Mouse (Mus musculus) midbrain, embryonic 14.5 days (tissue): ENCODE results near the gene Rin2. TPM values are rescaled to one million over a fixed set of nuclear protein-coding genes. Genes with fewer than 3 reads are reported as not detected.
A peak's percentile ranks its signal among the peaks of the same experiment; 100 is the strongest.

Experiments
- ATAC-seq: fragments of 200-750 bp; cut with Nextera tagmentation; 2 replicates; pipeline ENCODE4 v1.8.0; 2017; ENCODE audit warnings: moderate number of reproducible peaks, moderate library complexity; ENCODE audit not compliant: low FRiP score, low TSS enrichment
- DNase-seq: peaks from one replicate; pipeline ENCODE4 v3.0.0-alpha.2; 2015
- H3K27ac ChIP-seq: fragments of 300-500 bp; sonication (generic); replicated peaks from 2 replicates; pipeline ENCODE4 v1.5.1; 2014; ENCODE audit warnings: mild to moderate bottlenecking, low read depth, low read length, moderate library complexity
- H3K27me3 ChIP-seq: fragments of 300-500 bp; sonication (generic); 2 replicates; pipeline ENCODE4 v1.6.1; 2014; ENCODE audit warnings: low read length, control low read depth, mixed read lengths; ENCODE audit not compliant: control insufficient read depth, insufficient read depth
- H3K36me3 ChIP-seq: fragments of 300-500 bp; sonication (generic); 2 replicates; pipeline ENCODE4 v1.6.1; 2014; ENCODE audit warnings: low read length, control low read depth; ENCODE audit not compliant: control insufficient read depth, insufficient read depth
- H3K4me1 ChIP-seq: fragments of 300-500 bp; sonication (generic); 2 replicates; pipeline ENCODE4 v1.6.1; 2014; ENCODE audit warnings: mild to moderate bottlenecking, antibody characterized with exemption, low read length, control low read depth; ENCODE audit not compliant: control insufficient read depth, insufficient read depth
- H3K4me2 ChIP-seq: fragments of 300-500 bp; sonication (generic); 2 replicates; pipeline ENCODE4 v1.6.1; 2014; ENCODE audit warnings: mild to moderate bottlenecking, low read length, moderate library complexity
- H3K4me3 ChIP-seq: fragments of 300-500 bp; sonication (generic); replicated peaks from 2 replicates; pipeline ENCODE4 v1.5.1; 2014; ENCODE audit warnings: low read depth, low read length
- H3K9ac ChIP-seq: fragments of 300-500 bp; sonication (generic); replicated peaks from 2 replicates; pipeline ENCODE4 v1.6.1; 2014; ENCODE audit warnings: mild to moderate bottlenecking, low read length, moderate library complexity
- H3K9me3 ChIP-seq: fragments of 300-500 bp; sonication (generic); 2 replicates; pipeline ENCODE4 v1.6.1; 2016; ENCODE audit warnings: low read length, control low read depth, mixed read lengths; ENCODE audit not compliant: control insufficient read depth
- WGBS: fragments of 180-500 bp; shearing (Covaris S2); extraction: QIAGEN DNeasy Blood & Tissue Kit; methylation state at CpG from one replicate; pipeline ENCODE4 v1.1.7; 2014; 5-methylcytosine and 5-hydroxymethylcytosine counted together
- polyA plus RNA-seq: library from polyadenylated mRNA; unstranded; fragments of >200 nt; fragmentation: Nextera tagmentation; extraction: Ambion mirVana; gene quantifications from 2 replicates; pipeline ENCODE4 v1.2.1, GENCODE M21; 2014

Rin2 gene
- polyA plus RNA-seq, 1 experiment from 2014 or later: 14.6 TPM

DNA sequence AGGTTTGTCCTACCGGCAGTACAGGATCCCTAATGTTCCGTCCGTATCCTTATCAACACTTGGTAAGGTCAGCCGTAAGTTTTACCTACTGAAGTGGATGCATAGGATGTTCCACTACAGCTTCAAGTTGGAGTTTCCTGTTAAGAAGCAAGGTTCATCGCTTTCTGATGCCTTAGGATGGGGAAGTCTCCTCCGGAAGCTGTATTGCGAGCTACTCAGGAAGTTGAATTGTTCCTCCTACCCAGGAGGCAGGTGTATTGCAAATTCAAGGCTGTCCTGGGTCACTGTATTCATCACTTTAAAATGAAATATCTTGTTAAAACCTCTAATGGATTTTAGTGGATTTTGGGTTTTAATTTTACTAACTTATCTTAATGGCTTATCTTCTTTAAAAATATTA is 79.0 kb downstream of the Rin2 start:
- no peaks in the 10 kb centered on the region for H3K9me3 ChIP-seq
- no peak for ATAC-seq
- no peak overlapping the region for H3K4me3 ChIP-seq
- no peaks in the 10 kb centered on the region for H3K36me3 ChIP-seq
- no peaks in the 10 kb centered on the region for H3K4me1 ChIP-seq
- DNase-seq: no peak
- WGBS: 90% methylated on average over 7 of the region's 7 CpGs
- no peak overlapping the region for H3K4me2 ChIP-seq
- H3K9ac ChIP-seq: no peak overlapping the region
- H3K27me3 ChIP-seq: peaks cover 3% of the 10 kb centered on the region
- H3K27ac ChIP-seq: no peak overlapping the region

DNA sequence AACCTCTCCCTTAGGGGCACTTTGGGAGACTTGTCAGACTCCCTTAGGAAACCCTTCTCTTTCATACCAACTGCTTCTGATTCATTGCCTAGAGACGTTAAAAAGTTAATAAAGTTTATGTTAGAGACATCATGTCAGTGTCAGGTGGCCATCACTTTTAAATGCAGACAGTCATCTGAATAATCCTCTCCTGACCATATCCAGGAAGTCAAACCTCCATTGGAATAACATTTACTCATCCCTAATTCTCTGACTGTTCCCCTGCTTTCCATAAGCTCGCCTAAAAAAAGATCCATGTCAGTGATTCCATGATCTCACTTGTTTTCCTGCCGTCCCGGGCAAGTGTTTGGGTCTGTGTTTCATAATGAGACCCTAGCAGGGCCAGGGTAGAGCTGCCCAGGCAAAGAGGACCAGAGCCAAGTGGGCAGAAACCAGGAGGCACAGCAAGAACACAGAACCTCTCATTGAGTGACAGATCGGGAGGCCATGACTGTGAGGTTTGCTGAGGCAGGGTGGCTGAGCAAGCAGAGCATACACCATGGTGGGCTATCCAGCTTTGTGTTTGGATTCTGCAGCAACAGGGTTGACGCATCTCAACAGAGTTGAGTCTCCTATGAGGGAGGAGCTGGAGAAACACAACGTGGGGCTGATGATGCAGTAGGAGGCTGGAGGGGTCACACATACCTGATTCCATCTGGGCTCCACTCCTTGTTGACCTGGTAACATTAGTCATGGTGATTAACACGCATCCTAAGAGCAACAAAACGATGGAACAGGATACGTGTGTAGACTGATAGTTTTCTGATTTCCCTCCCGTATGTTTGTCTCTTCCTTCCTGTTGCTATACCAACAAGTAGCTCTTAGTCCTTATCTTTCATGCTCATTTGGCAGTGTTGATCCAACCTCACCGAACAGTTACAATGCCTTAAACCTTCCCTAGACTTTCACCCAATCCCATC is 81.1 kb downstream of the Rin2 start:
- peaks cover 3% of the 10 kb centered on the region for H3K27me3 ChIP-seq
- no peaks in the 10 kb centered on the region for H3K4me1 ChIP-seq
- no peak overlapping the region for H3K9ac ChIP-seq
- ATAC-seq (no peak), DNase-seq (no peak)
- no peak overlapping the region for H3K4me3 ChIP-seq
- H3K36me3 ChIP-seq: no peaks in the 10 kb centered on the region
- no peaks in the 10 kb centered on the region for H3K9me3 ChIP-seq
- WGBS: 75% methylated on average over 12 of the region's 12 CpGs
- no peak overlapping the region for H3K27ac ChIP-seq
- no peak overlapping the region for H3K4me2 ChIP-seq

DNA sequence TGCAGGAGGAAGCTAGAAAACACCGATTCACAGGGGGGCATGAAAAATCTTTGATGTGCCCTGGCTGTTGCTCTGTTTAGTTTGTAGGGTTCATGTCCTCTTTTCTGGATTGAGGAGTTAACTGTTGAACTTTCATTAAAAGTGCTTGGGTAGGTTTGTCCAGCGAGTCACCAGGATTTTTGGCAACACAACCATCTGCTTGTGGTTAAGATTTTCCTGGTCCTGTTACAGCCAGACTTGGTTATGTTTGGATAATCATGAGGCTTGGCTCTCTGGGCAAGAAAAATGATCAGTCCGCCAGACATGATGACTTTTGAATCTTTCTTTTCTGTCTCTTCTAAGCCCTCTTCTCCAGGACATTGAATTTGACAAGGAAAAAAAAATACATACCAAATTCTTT is 85.1 kb downstream of the Rin2 start:
- ATAC-seq (no peak), DNase-seq (no peak)
- Histone ChIP-seq H3K27ac (no peak overlapping the region), H3K4me1 (no peaks in the 10 kb centered on the region), H3K9me3 (no peaks in the 10 kb centered on the region), H3K9ac (no peak overlapping the region), H3K27me3 (no peaks in the 10 kb centered on the region), H3K4me2 (no peak overlapping the region), H3K36me3 (no peaks in the 10 kb centered on the region), H3K4me3 (no peak overlapping the region)
- WGBS: 84% methylated on average over 3 of the region's 3 CpGs

DNA sequence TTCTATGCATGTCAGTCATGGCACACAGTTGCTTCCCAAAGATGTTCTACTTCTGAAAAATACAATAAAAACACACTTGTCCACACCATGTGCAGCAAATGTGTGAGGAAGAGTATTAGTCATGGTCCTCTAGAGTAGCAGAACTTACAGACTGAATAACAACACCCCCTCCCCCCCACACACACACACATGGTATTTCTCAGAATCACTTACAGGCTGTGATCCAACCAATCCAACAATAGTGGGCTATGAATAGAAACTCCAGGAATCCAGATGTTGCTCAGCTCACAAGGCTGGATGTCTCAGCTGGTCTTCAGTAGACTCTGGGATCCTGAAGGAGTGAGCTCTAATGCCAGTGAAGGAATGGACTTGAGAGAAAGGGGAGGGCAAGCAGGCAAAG is 86.4 kb downstream of the Rin2 start:
- DNase-seq (no peak), ATAC-seq (no peak)
- H3K4me3 ChIP-seq: no peak overlapping the region
- no peaks in the 10 kb centered on the region for H3K36me3 ChIP-seq
- H3K9ac ChIP-seq: no peak overlapping the region
- no peak overlapping the region for H3K4me2 ChIP-seq
- H3K9me3 ChIP-seq: no peaks in the 10 kb centered on the region
- H3K4me1 ChIP-seq: no peaks in the 10 kb centered on the region
- H3K27me3 ChIP-seq: no peaks in the 10 kb centered on the region
- H3K27ac ChIP-seq: no peak overlapping the region

DNA sequence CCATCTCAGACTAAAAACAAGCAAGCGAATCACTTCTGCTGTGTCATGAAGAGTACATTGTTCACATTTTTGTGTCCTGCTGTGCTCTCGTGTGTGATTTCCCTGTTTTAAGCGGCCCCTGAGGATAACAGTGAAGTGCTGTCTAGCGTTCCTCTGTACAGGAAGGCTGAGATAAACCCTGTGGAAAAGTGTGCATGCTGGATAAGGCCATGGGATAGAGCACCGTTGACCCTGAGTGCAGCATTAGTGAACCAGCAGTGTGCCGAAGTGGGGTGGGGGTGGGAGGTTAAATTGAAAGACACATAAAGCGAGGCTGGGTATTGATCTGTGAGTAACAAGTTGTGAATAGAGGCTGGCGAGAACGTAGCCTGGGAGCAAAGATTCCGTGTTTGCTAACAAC is 94.9 kb downstream of the Rin2 start:
- Histone ChIP-seq H3K4me1 (0 out of 2 replicates have a peak, but pooled peaks cover 5% of the 10 kb centered on the region), H3K36me3 (no peaks in the 10 kb centered on the region), H3K4me2 (no peak overlapping the region), H3K9me3 (no peaks in the 10 kb centered on the region), H3K4me3 (no peak overlapping the region), H3K27ac (no peak overlapping the region), H3K9ac (no peak overlapping the region), H3K27me3 (no peaks in the 10 kb centered on the region)
- 42% methylated on average over 10 of the region's 10 CpGs for WGBS
- ATAC-seq: no peak
- DNase-seq: peak; percentile 20

DNA sequence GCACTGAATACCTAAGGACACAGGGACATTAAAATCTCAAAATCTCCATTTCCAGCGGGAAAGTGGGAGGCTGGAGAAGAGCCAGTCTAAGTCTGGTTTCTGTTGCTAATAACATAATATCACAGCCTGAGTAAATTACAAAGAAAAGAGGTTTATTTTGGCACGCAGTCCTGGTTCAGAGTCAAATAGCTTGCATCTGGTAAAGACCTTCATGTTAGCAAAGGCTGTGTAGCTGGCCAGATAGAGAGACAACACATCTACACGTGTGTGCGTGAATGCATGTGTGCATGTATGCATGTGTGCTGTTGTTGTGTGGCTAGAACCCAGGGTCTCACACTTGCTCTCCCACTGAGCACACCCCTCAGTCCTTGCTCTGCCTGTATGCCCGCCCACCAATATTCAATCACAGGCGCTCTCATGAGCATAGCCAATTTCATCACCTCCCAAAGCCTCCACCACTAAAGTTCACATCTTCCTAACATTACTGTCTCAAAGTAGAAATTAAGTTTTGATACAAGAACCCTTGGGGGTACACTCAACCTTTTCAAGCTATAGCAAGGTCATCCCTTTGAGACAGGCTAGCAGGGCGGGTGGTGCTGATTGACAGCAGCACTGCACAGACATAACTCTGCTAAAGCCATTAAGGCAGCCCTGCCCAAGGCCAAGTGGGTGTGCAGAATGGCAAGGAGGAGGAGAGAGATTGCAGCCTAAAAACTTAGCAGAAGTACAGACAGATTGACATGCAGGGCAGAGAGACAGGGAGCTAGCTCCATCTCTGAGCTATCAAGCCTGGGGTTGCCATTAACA is 95.9 kb downstream of the Rin2 start:
- no peaks in the 10 kb centered on the region for H3K27me3 ChIP-seq
- ATAC-seq (no peak), DNase-seq (no peak)
- no peak overlapping the region for H3K27ac ChIP-seq
- H3K9ac ChIP-seq: no peak overlapping the region
- H3K4me1 ChIP-seq: 0 out of 2 replicates have a peak, but pooled peaks cover 5% of the 10 kb centered on the region
- no peak overlapping the region for H3K4me3 ChIP-seq
- WGBS: 85% methylated on average over 7 of the region's 7 CpGs
- no peaks in the 10 kb centered on the region for H3K36me3 ChIP-seq
- H3K4me2 ChIP-seq: no peak overlapping the region
- H3K9me3 ChIP-seq: no peaks in the 10 kb centered on the region

DNA sequence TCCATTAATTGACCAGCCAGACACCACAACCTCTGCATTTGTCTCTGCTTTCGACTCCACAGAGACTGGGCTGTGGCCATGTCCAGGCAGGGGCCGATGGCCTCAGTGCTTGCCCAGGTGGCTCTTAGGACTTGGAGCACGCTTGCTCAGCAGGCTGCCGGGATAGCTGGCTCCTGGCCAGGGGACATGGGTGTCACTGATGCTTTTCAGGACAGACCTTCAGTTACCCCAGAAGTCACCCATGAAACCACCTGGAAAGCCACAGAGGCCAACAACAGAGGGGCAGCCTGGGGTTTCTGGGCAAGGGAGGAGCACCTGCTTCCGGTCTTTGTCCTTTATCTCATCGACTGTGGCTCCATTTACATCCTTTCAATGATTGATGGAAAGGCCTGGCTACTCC is 108.2 kb downstream of the Rin2 start:
- no peaks in the 10 kb centered on the region for H3K36me3 ChIP-seq
- H3K4me1 ChIP-seq: peaks cover 10% of the 10 kb centered on the region; the same call in 1 of the 2 replicates
- ATAC-seq (no peak), DNase-seq (no peak)
- H3K9me3 ChIP-seq: no peaks in the 10 kb centered on the region
- no peak overlapping the region for H3K4me3 ChIP-seq
- WGBS: 78% methylated on average over 6 of the region's 6 CpGs
- H3K27me3 ChIP-seq: no peaks in the 10 kb centered on the region
- H3K9ac ChIP-seq: no peak overlapping the region
- no peak overlapping the region for H3K4me2 ChIP-seq
- H3K27ac ChIP-seq: no peak overlapping the region

DNA sequence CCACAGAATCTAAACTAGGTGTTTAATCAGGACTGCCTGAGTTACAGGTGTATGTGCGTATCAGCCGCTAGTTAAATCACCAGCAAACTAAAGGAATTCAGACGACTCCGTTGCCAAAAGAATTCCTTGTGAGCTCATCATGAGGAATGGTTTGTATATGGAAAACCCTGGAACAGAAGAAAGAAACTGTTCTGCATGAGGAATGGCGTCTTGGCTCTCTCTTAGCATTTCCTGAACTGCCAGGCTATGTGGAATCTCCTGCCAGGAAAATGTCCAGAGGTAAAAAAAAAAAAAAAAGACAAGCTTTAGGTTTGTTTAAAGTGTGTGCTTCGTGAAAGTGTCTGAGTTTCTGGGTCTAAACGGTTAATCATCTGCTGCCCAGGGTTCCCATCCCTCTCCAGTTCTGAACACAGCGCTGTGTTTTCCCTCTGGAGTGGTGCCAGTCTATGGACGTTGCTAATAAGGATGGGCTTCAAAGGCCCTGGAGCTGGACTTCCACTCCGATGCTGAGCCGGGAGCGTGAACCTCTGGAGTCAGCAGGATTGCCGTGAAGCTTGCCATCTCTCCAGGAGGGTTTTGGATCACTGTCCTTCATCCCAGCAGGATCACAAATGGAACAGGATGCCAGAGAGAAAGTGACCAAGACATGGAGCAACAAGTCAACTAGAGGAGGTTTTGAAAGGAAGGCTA is 109.4 kb downstream of the Rin2 start:
- Histone ChIP-seq H3K27ac (no peak overlapping the region), H3K4me1 (peaks cover 10% of the 10 kb centered on the region; the same call in 1 of the 2 replicates), H3K36me3 (no peaks in the 10 kb centered on the region), H3K4me2 (no peak overlapping the region), H3K9ac (no peak overlapping the region), H3K27me3 (no peaks in the 10 kb centered on the region), H3K9me3 (no peaks in the 10 kb centered on the region), H3K4me3 (no peak overlapping the region)
- no peak for ATAC-seq
- peak; percentile 40 for DNase-seq
- WGBS: 60% methylated on average over 13 of the region's 13 CpGs
